23 mouse cellular contexts compared by ENCODE assay signal in the genomic region with DNA sequence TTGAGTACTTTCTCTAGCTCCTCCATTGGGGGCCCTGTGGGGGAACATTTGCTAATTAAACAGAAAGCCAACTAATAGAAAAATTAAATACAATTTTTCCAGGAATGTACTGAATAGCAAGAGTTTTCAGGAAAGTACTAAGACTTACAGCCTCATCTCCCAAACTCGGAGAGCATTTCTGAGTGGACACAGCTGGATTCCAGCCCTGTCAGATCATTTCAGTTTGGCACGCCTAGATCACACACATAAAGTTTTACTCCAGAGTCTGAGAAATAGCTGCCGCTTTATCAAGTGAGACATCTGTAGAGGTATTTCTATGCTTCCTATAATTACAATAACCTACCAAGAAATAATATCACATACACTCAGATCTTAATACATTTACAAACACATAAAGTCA.
"Had no signal": no experiment of that assay in that cellular context is flagged by ENCODE, and none has a peak within 500 bp of the region (broad histone marks: within the 10 kb centered on the region; RNA-seq: fewer than 3 reads in every experiment).

No protein-coding gene starts in this region.

- DNase-seq: forebrain, postnatal 0 days; gastrocnemius, postnatal 14 days; gastrocnemius, postnatal 36 days; heart, adult 11 months; heart, adult 2 months; heart, postnatal 14 days; heart, postnatal 36 days; kidney, adult 18-20 months; kidney, adult 9 months; layer of hippocampus, adult 9-11 months; layer of hippocampus, postnatal 36 days; left cerebral cortex, postnatal 4 days had no signal

- H3K27me3 ChIP-seq: heart, embryonic 13.5 days; heart, embryonic 15.5 days; hindbrain, embryonic 13.5 days; hindbrain, embryonic 15.5 days; kidney, embryonic 15.5 days; limb, embryonic 13.5 days; limb, embryonic 15.5 days; liver, embryonic 12.5 days had no signal

- H3K4me2 ChIP-seq: heart, embryonic 11.5 days; heart, embryonic 13.5 days; heart, embryonic 15.5 days; hindbrain, embryonic 13.5 days; hindbrain, embryonic 15.5 days; kidney, embryonic 15.5 days; limb, embryonic 13.5 days; limb, embryonic 15.5 days; liver, embryonic 12.5 days had no signal

- H3K9me3 ChIP-seq: heart, embryonic 13.5 days; heart, embryonic 15.5 days; hindbrain, embryonic 13.5 days; hindbrain, embryonic 15.5 days; kidney, embryonic 15.5 days; limb, embryonic 13.5 days; limb, embryonic 15.5 days; liver, embryonic 12.5 days had no signal

- H3K27ac ChIP-seq: heart, adult 2 months; heart, embryonic 13.5 days; heart, embryonic 15.5 days; hindbrain, embryonic 13.5 days; hindbrain, embryonic 15.5 days; hindbrain, postnatal 0 days; kidney, embryonic 15.5 days; limb, embryonic 13.5 days; limb, embryonic 15.5 days; liver, embryonic 12.5 days had no signal

- ATAC-seq: forebrain, postnatal 0 days; hindbrain, postnatal 0 days; intestine, embryonic 16.5 days; liver, embryonic 12.5 days had no signal

- H3K4me3 ChIP-seq: heart, adult 2 months; heart, embryonic 13.5 days; heart, embryonic 15.5 days; hindbrain, embryonic 13.5 days; hindbrain, embryonic 15.5 days; kidney, embryonic 15.5 days; limb, embryonic 13.5 days; limb, embryonic 15.5 days; liver, embryonic 12.5 days had no signal

- H3K9ac ChIP-seq: forebrain, postnatal 0 days; heart, embryonic 13.5 days; heart, embryonic 15.5 days; hindbrain, embryonic 13.5 days; hindbrain, embryonic 15.5 days; kidney, embryonic 15.5 days; limb, embryonic 13.5 days; limb, embryonic 15.5 days; liver, embryonic 12.5 days had no signal

- H3K36me3 ChIP-seq: heart, embryonic 13.5 days; heart, embryonic 15.5 days; hindbrain, embryonic 13.5 days; hindbrain, embryonic 15.5 days; kidney, embryonic 15.5 days; limb, embryonic 13.5 days; limb, embryonic 15.5 days; liver, embryonic 12.5 days had no signal

- H3K4me1 ChIP-seq: heart, embryonic 13.5 days; heart, embryonic 15.5 days; kidney, embryonic 15.5 days; limb, embryonic 13.5 days; limb, embryonic 15.5 days; liver, embryonic 12.5 days had no signal
